Mouse (Mus musculus) erythroblast, embryonic 14.5 days (primary cell): ENCODE measurements around the gene Inpp5a. TPM values are rescaled to one million over a fixed set of nuclear protein-coding genes. Genes with fewer than 3 reads are reported as not detected.

Experiments used
- H3K27me3 ChIP-seq: 2 replicates; pipeline ENCODE4 v1.6.1; 2012; ENCODE audit warnings: inconsistent platforms; ENCODE audit not compliant: control insufficient read depth
- H3K36me3 ChIP-seq: 2 replicates; pipeline ENCODE4 v1.6.1; 2012; ENCODE audit warnings: mild to moderate bottlenecking, inconsistent platforms; ENCODE audit not compliant: control insufficient read depth
- H3K4me1 ChIP-seq: 2 replicates; pipeline ENCODE4 v1.6.1; 2012; ENCODE audit warnings: inconsistent platforms; ENCODE audit not compliant: control insufficient read depth
- H3K4me3 ChIP-seq: replicated peaks from 2 replicates; pipeline ENCODE3; 2012; ENCODE audit warnings: moderate library complexity, mild to moderate bottlenecking, inconsistent platforms
- H3K9me3 ChIP-seq: 2 replicates; pipeline ENCODE4 v1.6.1; 2012; ENCODE audit warnings: low read length, inconsistent platforms, mixed read lengths; ENCODE audit not compliant: control insufficient read depth
- GATA1 ChIP-seq: IDR thresholded peaks from 2 replicates; pipeline ENCODE4 v1.6.1; 2012; ENCODE audit warnings: low read length, inconsistent platforms, mixed read lengths
- TAL1 ChIP-seq: IDR thresholded peaks from 3 replicates; pipeline ENCODE4 v1.6.1; 2012; ENCODE audit warnings: low read length, inconsistent platforms, mixed read lengths
- polyA plus RNA-seq: library from polyadenylated mRNA; stranded (reverse); fragments of >175 nt; gene quantifications from 2 replicates; pipeline ENCODE4 v1.2.3, GENCODE M21; 2012

The Inpp5a gene
- polyA plus RNA-seq, 1 experiment = 0.25 TPM

GRCm38 (mm10) chr7:139368218-139368617 lies 20.7 kb upstream of the Inpp5a start:
- H3K4me1 ChIP-seq = no peaks in the 10 kb centered on the region
- TF ChIP-seq TAL1 (no peak), GATA1 (no peak)
- H3K36me3 ChIP-seq = no peaks in the 10 kb centered on the region
- no peak overlapping the region for H3K4me3 ChIP-seq
- no peaks in the 10 kb centered on the region for H3K27me3 ChIP-seq
- H3K9me3 ChIP-seq = no peaks in the 10 kb centered on the region

DNA sequence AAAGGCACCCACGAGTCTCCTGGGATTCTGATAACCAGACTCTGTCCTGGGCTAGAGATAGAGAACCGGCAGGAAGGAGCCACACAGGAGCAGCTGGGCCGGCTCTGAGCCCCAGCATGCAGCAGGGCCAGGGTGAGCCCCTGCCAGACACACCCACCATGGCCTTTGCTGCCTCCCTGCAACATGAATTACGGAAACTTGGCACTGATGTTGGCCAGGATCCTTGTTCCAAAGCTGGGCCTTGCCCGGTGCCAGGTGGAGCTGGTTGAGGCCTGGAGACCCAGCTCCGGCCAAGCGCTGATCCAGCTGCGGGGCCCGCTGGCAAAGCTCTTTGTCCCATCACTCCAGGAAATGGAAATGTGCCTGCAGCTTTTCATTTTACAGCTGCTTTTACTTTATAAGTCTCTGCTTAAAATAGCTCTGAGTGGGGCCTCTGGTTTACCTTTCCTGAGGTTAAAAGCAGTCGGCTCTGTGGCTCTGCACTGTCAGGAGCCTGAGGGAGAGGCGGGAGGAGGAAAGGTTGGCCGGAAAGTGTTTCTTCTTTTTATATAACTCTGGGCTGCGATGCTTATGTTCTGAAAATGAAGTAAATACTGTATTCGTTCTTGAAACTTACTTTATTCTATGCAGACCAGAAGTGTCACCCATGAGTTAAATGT lies 20.1 kb upstream of the Inpp5a start:
- Histone ChIP-seq H3K9me3 (no peaks in the 10 kb centered on the region), H3K4me3 (no peak overlapping the region), H3K36me3 (no peaks in the 10 kb centered on the region), H3K27me3 (no peaks in the 10 kb centered on the region), H3K4me1 (no peaks in the 10 kb centered on the region)
- TF ChIP-seq TAL1 = no peak
- no peak for TF ChIP-seq GATA1

- no peak overlapping the region for H3K4me3 ChIP-seq
- TF ChIP-seq GATA1 (no peak), TAL1 (no peak)
- no peaks in the 10 kb centered on the region for H3K36me3 ChIP-seq
- H3K9me3 ChIP-seq = no peaks in the 10 kb centered on the region
- no peaks in the 10 kb centered on the region for H3K4me1 ChIP-seq
- no peaks in the 10 kb centered on the region for H3K27me3 ChIP-seq
Measured at GRCm38 (mm10) chr7:139369501-139370088, 19.3 kb upstream of the Inpp5a start.

DNA sequence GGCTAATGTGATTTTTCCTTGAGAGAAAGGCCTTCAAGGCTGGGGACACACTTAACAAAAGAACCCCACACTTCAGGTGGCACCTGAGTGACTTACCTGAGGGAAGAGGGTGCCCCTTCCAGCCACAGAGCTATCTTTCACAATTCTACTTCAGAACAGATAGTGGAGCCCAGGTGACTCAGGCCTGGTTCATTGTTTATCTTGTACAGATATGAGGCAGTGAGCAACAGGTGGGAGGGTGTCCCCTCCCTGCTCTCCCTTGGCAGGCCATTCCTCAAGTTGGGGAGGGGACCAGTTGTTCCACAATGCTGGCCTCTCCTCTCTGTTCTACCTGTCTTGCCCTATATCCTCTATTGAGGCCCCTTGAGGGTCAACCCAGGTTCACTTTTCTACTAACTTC lies 17.5 kb upstream of the Inpp5a start:
- TF ChIP-seq TAL1 (no peak), GATA1 (no peak)
- no peaks in the 10 kb centered on the region for H3K4me1 ChIP-seq
- no peaks in the 10 kb centered on the region for H3K27me3 ChIP-seq
- H3K4me3 ChIP-seq = no peak overlapping the region
- no peaks in the 10 kb centered on the region for H3K36me3 ChIP-seq
- no peaks in the 10 kb centered on the region for H3K9me3 ChIP-seq

- TF ChIP-seq TAL1 = no peak
- TF ChIP-seq GATA1 = no peak
- no peaks in the 10 kb centered on the region for H3K9me3 ChIP-seq
- H3K4me3 ChIP-seq = no peak overlapping the region
- no peaks in the 10 kb centered on the region; the same call in 1 of the 2 replicates for H3K27me3 ChIP-seq
- no peaks in the 10 kb centered on the region for H3K4me1 ChIP-seq
- H3K36me3 ChIP-seq = no peaks in the 10 kb centered on the region
Measured at GRCm38 (mm10) chr7:139377381-139377780, 11.5 kb upstream of the Inpp5a start.

DNA sequence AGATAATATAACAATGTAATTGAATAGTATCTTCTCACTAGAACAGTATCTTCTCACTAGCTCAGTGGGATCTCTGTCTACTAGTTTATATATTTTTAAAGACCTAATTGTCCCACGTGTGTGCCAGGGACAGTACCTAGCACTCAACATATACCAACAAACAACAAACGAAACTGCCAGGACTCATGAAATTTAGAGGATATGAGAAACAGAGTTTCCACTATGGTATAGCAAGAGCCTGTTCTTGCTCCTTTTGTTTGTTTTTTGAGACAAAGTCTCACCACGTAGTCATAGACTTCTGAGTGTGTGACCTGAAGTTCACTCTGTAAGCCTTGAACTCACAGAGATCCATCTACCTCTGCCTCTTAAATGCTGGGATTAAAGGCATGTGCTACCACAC lies 10.6 kb upstream of the Inpp5a start:
- no peaks in the 10 kb centered on the region for H3K4me1 ChIP-seq
- no peak overlapping the region for H3K4me3 ChIP-seq
- no peaks in the 10 kb centered on the region for H3K36me3 ChIP-seq
- TF ChIP-seq GATA1 (no peak), TAL1 (no peak)
- no peaks in the 10 kb centered on the region; the same call in 1 of the 2 replicates for H3K27me3 ChIP-seq
- H3K9me3 ChIP-seq = no peaks in the 10 kb centered on the region

GRCm38 (mm10) chr7:139379745-139380144 lies 9.2 kb upstream of the Inpp5a start:
- no peak for TF ChIP-seq GATA1
- no peak for TF ChIP-seq TAL1
- peaks cover 9% of the 10 kb centered on the region for H3K4me1 ChIP-seq
- no peaks in the 10 kb centered on the region for H3K9me3 ChIP-seq
- H3K36me3 ChIP-seq = no peaks in the 10 kb centered on the region
- H3K27me3 ChIP-seq = no peaks in the 10 kb centered on the region; the same call in 1 of the 2 replicates
- no peak overlapping the region for H3K4me3 ChIP-seq

- H3K36me3 ChIP-seq = no peaks in the 10 kb centered on the region
- TF ChIP-seq TAL1 (no peak), GATA1 (no peak)
- peaks cover 14% of the 10 kb centered on the region for H3K4me1 ChIP-seq
- no peak overlapping the region for H3K4me3 ChIP-seq
- no peaks in the 10 kb centered on the region; the same call in 1 of the 2 replicates for H3K27me3 ChIP-seq
- H3K9me3 ChIP-seq = no peaks in the 10 kb centered on the region
Measured at GRCm38 (mm10) chr7:139380225-139380624, 8.7 kb upstream of the Inpp5a start.

DNA sequence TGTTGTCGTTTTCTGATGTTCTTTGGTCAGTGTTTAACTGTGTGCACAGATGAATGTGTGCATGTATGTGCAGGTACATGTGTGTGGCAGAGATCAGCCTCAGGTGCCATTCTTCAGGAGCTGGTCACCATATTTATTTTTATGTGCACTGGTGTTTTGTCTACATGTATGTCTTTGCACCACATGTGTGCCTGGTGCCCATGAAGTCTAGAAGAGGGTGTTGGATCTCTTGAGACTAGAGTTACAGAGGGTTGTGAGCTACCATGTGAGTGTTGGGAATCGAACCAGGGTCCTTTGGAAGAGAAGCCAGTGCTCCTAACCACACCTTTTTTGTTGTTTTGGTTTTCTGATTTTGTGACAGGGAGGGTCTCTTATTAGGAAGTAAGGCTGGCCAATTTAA lies 7.0 kb upstream of the Inpp5a start:
- Histone ChIP-seq H3K4me3 (no peak overlapping the region), H3K4me1 (peaks cover 15% of the 10 kb centered on the region), H3K36me3 (no peaks in the 10 kb centered on the region), H3K27me3 (no peaks in the 10 kb centered on the region; the same call in 1 of the 2 replicates), H3K9me3 (no peaks in the 10 kb centered on the region)
- TF ChIP-seq GATA1 = no peak
- TF ChIP-seq TAL1 = no peak
